Mouse (Mus musculus) bone marrow macrophage, adult 2 months (primary cell): ENCODE measurements at regions not wholly inside any gene's neighbourhood (a gene's known extent, or its start where the extent isn't known, plus 50 kb on each side); places are given as distances from the start of the nearest gene placed in this dataset.

ENCODE experiments used
- H3K27ac ChIP-seq: 2 replicates; pipeline ENCODE4 v1.5.1; 2012; ENCODE audit warnings: low read depth, low read length; ENCODE audit not compliant: insufficient read depth
- H3K4me1 ChIP-seq: 2 replicates; pipeline ENCODE4 v1.6.1; 2012; ENCODE audit warnings: low read length; ENCODE audit not compliant: control insufficient read depth, insufficient read depth
- H3K4me3 ChIP-seq: 2 replicates; pipeline ENCODE4 v1.5.1; 2012; ENCODE audit warnings: mild to moderate bottlenecking, low read length, moderate library complexity; ENCODE audit not compliant: insufficient read depth
- CTCF ChIP-seq: IDR thresholded peaks from 2 replicates; pipeline ENCODE4 v1.5.1; 2012; ENCODE audit warnings: low read depth, mild to moderate bottlenecking, low read length, moderate library complexity
- POLR2A ChIP-seq: IDR thresholded peaks from 2 replicates; pipeline ENCODE4 v1.6.1; 2012; ENCODE audit warnings: mild to moderate bottlenecking, low read depth, low read length, borderline replicate concordance

DNA sequence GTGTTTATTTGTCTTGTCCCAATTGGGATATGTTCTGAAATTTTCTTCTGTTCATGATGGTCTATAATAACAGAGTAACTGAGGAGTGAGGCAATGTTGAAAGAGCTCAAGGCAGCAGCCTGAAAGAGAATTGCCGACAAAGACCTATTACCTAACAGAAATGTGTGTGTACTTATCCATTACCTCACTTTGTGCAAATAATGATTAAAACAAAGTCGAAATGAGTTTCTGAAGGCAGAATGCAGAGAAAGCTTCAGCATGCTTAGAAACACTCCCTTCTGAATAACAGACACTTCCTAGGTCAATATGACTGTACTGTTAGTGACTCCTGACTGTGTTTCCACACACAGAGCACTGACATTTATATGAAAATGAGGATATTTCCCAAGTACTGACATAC, 63.0 kb downstream of the Kbtbd8 start:
- H3K4me1 ChIP-seq: no peaks in the 10 kb centered on the region
- no peak overlapping the region for H3K4me3 ChIP-seq
- no peak for TF ChIP-seq POLR2A
- TF ChIP-seq CTCF: no peak
- H3K27ac ChIP-seq: no peak overlapping the region

DNA sequence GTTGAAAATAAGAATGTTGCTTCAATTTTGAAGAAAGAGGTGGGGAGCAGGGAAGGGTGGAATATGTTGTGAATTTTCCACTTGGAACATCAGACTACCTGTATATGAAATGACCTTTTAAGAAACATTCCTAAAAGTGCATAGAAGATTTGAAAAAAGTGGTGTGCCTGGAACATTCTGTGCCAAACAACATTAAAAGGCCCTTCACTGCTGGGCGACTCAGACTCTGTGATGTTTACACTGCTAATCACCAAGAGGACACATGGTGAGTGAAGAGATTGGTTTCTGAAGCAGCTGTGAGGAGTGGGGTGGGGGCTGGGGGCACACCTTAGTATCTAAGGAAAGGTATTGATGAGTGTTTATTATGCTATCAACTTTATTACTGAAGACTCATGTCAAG, 65.2 kb downstream of the Kbtbd8 start:
- no peaks in the 10 kb centered on the region for H3K4me1 ChIP-seq
- TF ChIP-seq POLR2A: no peak
- TF ChIP-seq CTCF: no peak
- H3K4me3 ChIP-seq: no peak overlapping the region
- no peak overlapping the region for H3K27ac ChIP-seq

DNA sequence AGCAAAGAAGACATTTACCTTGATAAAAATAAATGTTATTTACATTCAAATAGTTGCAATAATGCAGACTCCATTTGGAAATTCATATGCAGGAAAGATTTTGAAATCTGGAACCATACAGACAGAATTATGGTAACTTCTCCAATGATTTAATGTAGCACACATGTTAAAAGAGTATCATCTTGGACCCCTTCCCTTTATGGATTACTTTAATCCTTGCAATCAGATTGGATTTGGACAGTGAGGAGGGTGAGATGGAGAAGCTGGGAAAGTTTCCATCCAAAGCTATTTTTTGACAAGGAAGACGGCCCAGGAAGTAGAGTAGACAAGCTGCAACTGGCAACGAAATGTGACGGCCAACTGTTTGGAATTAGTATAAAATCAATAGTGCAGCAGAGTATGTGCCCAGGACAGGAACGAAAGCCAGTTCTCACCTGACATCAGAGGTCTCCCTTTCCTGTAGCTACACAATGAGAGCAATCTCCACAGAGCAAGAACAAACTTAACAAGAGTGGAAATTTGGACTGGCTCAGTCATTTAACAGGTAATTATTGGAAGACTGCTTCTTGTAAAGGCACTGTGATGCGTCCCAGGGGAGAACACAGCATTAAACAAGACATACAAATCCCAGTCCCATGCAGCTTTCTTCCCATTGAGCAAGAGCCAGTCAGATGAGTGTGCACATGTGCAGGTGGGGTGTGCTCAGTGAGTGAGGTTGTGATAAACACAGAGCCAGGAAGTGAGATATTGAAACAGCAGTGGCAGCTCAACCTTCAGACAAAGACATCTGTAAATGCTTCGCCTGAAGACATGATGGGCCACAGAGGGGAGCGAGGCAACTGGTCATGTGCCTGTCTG, 68.3 kb downstream of the Kbtbd8 start:
- no peak for TF ChIP-seq POLR2A
- TF ChIP-seq CTCF: no peak
- Histone ChIP-seq H3K27ac (no peak overlapping the region), H3K4me1 (no peaks in the 10 kb centered on the region), H3K4me3 (no peak overlapping the region)

DNA sequence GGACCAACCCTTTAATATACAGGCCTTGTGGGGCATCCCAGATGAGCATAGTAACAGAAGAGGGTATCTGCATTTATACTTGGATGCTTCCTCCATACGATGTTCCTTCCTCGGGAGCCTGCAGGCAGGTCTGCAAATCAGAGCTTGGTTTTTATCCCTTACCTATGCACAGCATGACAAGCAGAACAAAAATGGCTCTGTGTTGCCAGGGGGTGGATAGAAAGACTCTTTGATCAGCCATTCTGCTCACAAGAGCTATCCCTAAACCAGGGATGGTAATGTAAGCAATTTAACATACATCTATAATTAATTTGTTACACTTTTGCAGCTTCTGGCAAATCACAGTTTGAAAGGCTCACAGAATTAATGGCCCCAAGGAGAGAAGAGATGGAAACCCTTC, 79.6 kb downstream of the Kbtbd8 start:
- TF ChIP-seq POLR2A (no peak), CTCF (no peak)
- no peak overlapping the region for H3K27ac ChIP-seq
- H3K4me3 ChIP-seq: no peak overlapping the region
- H3K4me1 ChIP-seq: no peaks in the 10 kb centered on the region

DNA sequence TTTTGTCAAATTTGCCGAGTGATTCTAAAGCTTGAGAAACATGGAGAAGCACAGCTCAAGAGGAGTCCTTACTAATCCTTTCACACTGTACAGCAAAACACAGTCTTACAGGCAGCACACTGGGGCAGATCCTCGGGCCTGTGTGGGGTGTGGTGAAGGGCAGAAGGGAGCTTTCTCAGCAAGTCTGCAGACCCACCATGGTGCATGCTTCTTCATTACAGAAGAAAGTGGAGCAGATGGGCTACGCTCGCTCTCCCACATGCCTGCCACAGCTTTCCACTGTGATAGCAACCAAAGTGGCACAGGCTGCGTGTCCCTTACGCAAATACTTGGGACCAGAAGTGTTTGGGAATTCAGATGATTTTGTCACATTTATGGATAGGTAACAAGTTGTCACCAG, 81.6 kb downstream of the Kbtbd8 start:
- no peaks in the 10 kb centered on the region for H3K4me1 ChIP-seq
- H3K4me3 ChIP-seq: no peak overlapping the region
- no peak overlapping the region for H3K27ac ChIP-seq
- TF ChIP-seq CTCF (no peak), POLR2A (no peak)

- no peak for TF ChIP-seq POLR2A
- TF ChIP-seq CTCF: no peak
- Histone ChIP-seq H3K4me3 (no peak overlapping the region), H3K4me1 (no peaks in the 10 kb centered on the region), H3K27ac (no peak overlapping the region)
Observed at GRCm38 (mm10) chr6:95202291-95202790, 85.3 kb downstream of the Kbtbd8 start.

DNA sequence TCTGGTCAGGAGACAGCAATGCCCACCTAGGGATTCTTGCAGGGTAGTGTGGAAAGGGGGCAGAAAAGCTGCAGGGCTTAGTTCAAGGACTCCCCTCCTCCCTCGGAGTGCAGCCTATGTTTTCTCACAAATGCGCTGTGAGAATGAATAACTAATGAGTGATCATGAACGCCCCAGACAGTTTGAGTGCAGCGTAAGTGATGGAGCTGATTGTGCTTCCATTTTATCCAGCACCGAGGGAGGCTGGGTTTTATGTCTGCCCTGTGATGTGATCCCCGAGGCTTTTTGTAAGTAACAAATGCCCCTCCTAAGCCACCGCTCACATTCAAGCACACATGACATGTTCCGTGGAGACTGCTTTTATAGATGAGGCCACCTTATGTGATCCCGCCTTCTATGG, 85.9 kb downstream of the Kbtbd8 start:
- TF ChIP-seq POLR2A: no peak
- Histone ChIP-seq H3K4me3 (no peak overlapping the region), H3K4me1 (no peaks in the 10 kb centered on the region), H3K27ac (no peak overlapping the region)

DNA sequence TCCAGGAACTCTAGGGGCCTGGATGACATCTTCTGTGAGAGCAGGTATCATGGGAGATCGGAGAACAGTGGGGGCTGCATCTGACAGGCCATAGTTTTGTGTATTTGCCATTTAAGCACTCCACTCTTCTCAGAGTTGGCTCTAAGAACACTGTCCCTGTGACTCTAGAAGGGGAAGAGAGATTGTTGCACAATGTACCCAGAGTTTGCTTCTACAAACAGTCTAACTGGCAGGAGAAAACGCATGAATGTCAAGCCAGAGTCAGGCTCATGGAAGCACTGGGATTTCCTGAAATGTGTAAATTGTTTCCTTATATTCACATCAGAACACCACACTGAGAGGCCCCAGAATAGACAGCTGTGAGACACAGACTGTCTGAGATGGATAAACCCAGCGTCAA, 87.2 kb downstream of the Kbtbd8 start:
- Histone ChIP-seq H3K27ac (no peak overlapping the region), H3K4me3 (no peak overlapping the region), H3K4me1 (no peaks in the 10 kb centered on the region)
- TF ChIP-seq CTCF (no peak), POLR2A (no peak)

GRCm38 (mm10) chr6:95207063-95207462, 90.0 kb downstream of the Kbtbd8 start:
- Histone ChIP-seq H3K4me3 (no peak overlapping the region), H3K4me1 (no peaks in the 10 kb centered on the region), H3K27ac (no peak overlapping the region)
- TF ChIP-seq POLR2A: no peak
- TF ChIP-seq CTCF: no peak

GRCm38 (mm10) chr6:95217431-95217830, 100.4 kb downstream of the Kbtbd8 start:
- Histone ChIP-seq H3K27ac (no peak overlapping the region), H3K4me1 (no peaks in the 10 kb centered on the region), H3K4me3 (no peak overlapping the region)
- TF ChIP-seq POLR2A: no peak
- TF ChIP-seq CTCF: no peak

DNA sequence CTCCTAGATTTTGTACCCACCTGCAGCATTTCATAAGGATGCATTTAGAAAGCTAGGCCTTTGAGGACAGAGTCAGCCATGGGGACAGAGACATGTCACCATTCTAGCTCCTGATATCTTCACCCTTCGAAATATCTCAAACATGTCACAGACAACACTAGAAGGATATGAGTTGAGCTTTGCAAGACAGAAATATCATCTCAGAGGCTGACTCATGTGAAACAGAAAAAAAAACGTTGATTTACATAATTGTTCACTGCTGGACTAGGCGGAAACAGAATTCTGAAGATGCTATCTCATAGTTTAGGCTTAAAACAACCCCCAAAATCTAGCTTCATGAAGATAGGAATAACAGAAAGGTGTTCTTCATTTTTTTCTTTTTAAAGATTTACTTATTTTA, 101.8 kb downstream of the Kbtbd8 start:
- TF ChIP-seq POLR2A: no peak
- TF ChIP-seq CTCF: no peak
- H3K27ac ChIP-seq: no peak overlapping the region
- H3K4me1 ChIP-seq: no peaks in the 10 kb centered on the region
- no peak overlapping the region for H3K4me3 ChIP-seq
